12 mouse cellular contexts compared by ENCODE assay signal in genomic region chr13:28832855-28833699, GRCm38 (mm10).
DNase-seq lines count a peak whose midpoint lies in the region; ATAC-seq lines count a peak whose summit lies in the region.
"Had no signal": no experiment of that assay in that cellular context is flagged by ENCODE, and none has a peak within 500 bp of the region (broad histone marks: within the 10 kb centered on the region; RNA-seq: fewer than 3 reads in every experiment).

No protein-coding gene starts in this region.

- H3K9ac ChIP-seq in intestine, embryonic 14.5 days (ENCODE audit: low read length): no peak overlapping the region
- no peak overlapping the region for H3K9ac ChIP-seq in intestine, embryonic 16.5 days (ENCODE audit: low read depth, low read length)
- no peak overlapping the region for H3K9ac ChIP-seq in limb, embryonic 13.5 days
- H3K9ac ChIP-seq: heart, embryonic 12.5 days had no signal

- H3K4me2 ChIP-seq in intestine, embryonic 14.5 days (ENCODE audit: low read length): no peak overlapping the region
- H3K4me2 ChIP-seq in intestine, embryonic 16.5 days (ENCODE audit: low read depth, low read length): no peak overlapping the region
- H3K4me2 ChIP-seq in limb, embryonic 13.5 days (replicated peaks): no peak overlapping the region
- H3K4me2 ChIP-seq: heart, embryonic 12.5 days had no signal

- no peak for ATAC-seq in intestine, embryonic 14.5 days (replicated peaks; ENCODE audit: low FRiP score, low TSS enrichment, low read depth)
- no peak for ATAC-seq in intestine, embryonic 16.5 days
- ATAC-seq in limb, embryonic 13.5 days (ENCODE audit: low FRiP score, low read depth): peak; percentile 40; the same call in 1 of the 2 replicates

- H3K4me1 ChIP-seq in intestine, embryonic 14.5 days (replicated peaks; ENCODE audit: control insufficient read depth, insufficient read depth, low read length): peaks cover 10% of the 10 kb centered on the region; the same call in 1 of the 2 replicates
- H3K4me1 ChIP-seq in intestine, embryonic 16.5 days (ENCODE audit: control insufficient read depth, insufficient read depth, low read length): peaks cover 6% of the 10 kb centered on the region
- peaks cover 35% of the 10 kb centered on the region for H3K4me1 ChIP-seq in limb, embryonic 13.5 days

- H3K4me3 ChIP-seq in intestine, embryonic 14.5 days (ENCODE audit: low read depth, low read length): no peak overlapping the region
- H3K4me3 ChIP-seq in intestine, embryonic 16.5 days (ENCODE audit: low read length): no peak overlapping the region
- H3K4me3 ChIP-seq in limb, embryonic 13.5 days: no peak overlapping the region
- H3K4me3 ChIP-seq: erythroblast, embryonic 14.5 days; heart, embryonic 12.5 days had no signal

- H3K27ac ChIP-seq in intestine, embryonic 14.5 days (ENCODE audit: low read depth): no peak overlapping the region
- H3K27ac ChIP-seq in intestine, embryonic 16.5 days (ENCODE audit: low read length): no peak overlapping the region
- no peak overlapping the region for H3K27ac ChIP-seq in limb, embryonic 13.5 days
- H3K27ac ChIP-seq: kidney, postnatal 0 days had no signal

- peak; percentile 36 for DNase-seq in intestine, embryonic 14.5 days (ENCODE audit: low spot score)
- DNase-seq in NIH3T3 (ENCODE audit: low read depth): peak; percentile 30
- DNase-seq in splenic B cell, adult 2 months (ENCODE audit: low read depth, low spot score): peak; percentile 28
- no peak for DNase-seq in cerebellum, postnatal 14 days
- DNase-seq in urinary bladder, postnatal 14 days (ENCODE audit: low spot score): no peak
- no peak for DNase-seq in embryo, embryonic 10 days (ENCODE audit: low spot score)
- DNase-seq: midbrain, embryonic 14.5 days had no signal

- no peaks in the 10 kb centered on the region for H3K9me3 ChIP-seq in intestine, embryonic 14.5 days (ENCODE audit: control insufficient read depth, low read length)
- no peaks in the 10 kb centered on the region for H3K9me3 ChIP-seq in intestine, embryonic 16.5 days (ENCODE audit: control insufficient read depth, low read length)
- H3K9me3 ChIP-seq in limb, embryonic 13.5 days: no peaks in the 10 kb centered on the region

- 47% methylated on average over 12 of the region's 12 CpGs for WGBS in intestine, embryonic 14.5 days
- WGBS in intestine, embryonic 16.5 days: 46% methylated on average over 12 of the region's 12 CpGs
- WGBS in limb, embryonic 13.5 days: 39% methylated on average over 12 of the region's 12 CpGs

- no peaks in the 10 kb centered on the region for H3K36me3 ChIP-seq in intestine, embryonic 14.5 days (ENCODE audit: control insufficient read depth, insufficient read depth, low read length)
- no peaks in the 10 kb centered on the region for H3K36me3 ChIP-seq in intestine, embryonic 16.5 days (ENCODE audit: control insufficient read depth, insufficient read depth, low read length)
- H3K36me3 ChIP-seq in limb, embryonic 13.5 days: peaks cover 4% of the 10 kb centered on the region; the same call in 1 of the 2 replicates
- H3K36me3 ChIP-seq in splenic B cell, adult 2 months (ENCODE audit: control insufficient read depth, insufficient read depth, low read length, poor library complexity, severe bottlenecking): no peaks in the 10 kb centered on the region
- H3K36me3 ChIP-seq: heart, embryonic 12.5 days had no signal

- H3K27me3 ChIP-seq in intestine, embryonic 14.5 days (replicated peaks; ENCODE audit: control insufficient read depth, insufficient read depth, low read length): no peaks in the 10 kb centered on the region
- no peaks in the 10 kb centered on the region for H3K27me3 ChIP-seq in intestine, embryonic 16.5 days (replicated peaks; ENCODE audit: control insufficient read depth, insufficient read depth, low read length)
- no peaks in the 10 kb centered on the region for H3K27me3 ChIP-seq in limb, embryonic 13.5 days
- no peaks in the 10 kb centered on the region for H3K27me3 ChIP-seq in splenic B cell, adult 2 months (ENCODE audit: control insufficient read depth, insufficient read depth, low read length, poor library complexity, severe bottlenecking)
- H3K27me3 ChIP-seq: heart, embryonic 12.5 days had no signal

Comparison
In these comparisons a context has a peak if more than half of its experiments do, and no peak if none do; other contexts are left out.
1. DNase-seq: peak in intestine, embryonic 14.5 days (single experiment), NIH3T3 (single experiment) and splenic B cell, adult 2 months (single experiment); none in cerebellum, postnatal 14 days (0 of 2), urinary bladder, postnatal 14 days (single experiment) and embryo, embryonic 10 days (single experiment).